Mouse (Mus musculus): ENCODE measurements around the gene Numbl. TPM values are rescaled to one million over a fixed set of nuclear protein-coding genes. Genes with fewer than 3 reads are reported as not detected.

Gene Numbl
- polyA plus RNA-seq, 1 experiment: 56.7 TPM

- H3K4me1 ChIP-seq (ENCODE audit: control insufficient read depth, insufficient read depth, low read length): peaks cover 5% of the 10 kb centered on the region
- no peaks in the 10 kb centered on the region for H3K27me3 ChIP-seq (ENCODE audit: control insufficient read depth, insufficient read depth, low read length)
- peak; percentile 41 to 63 for DNase-seq
- H3K27ac ChIP-seq (ENCODE audit: insufficient read depth, low read length): no peak overlapping the region
- WGBS: 3% methylated on average over 7 of the region's 7 CpGs
- no peak overlapping the region for H3K4me3 ChIP-seq (replicated peaks; ENCODE audit: insufficient read depth, low read depth, low read length)
- TF ChIP-seq POLR2A (IDR thresholded peaks at IDR 0.05; ENCODE audit: borderline replicate concordance, insufficient read depth, low read length) (no peak), CTCF (IDR thresholded peaks at IDR 0.05; ENCODE audit: borderline replicate concordance, insufficient read depth, low read depth, low read length) (no peak)
Measured at GRCm38 (mm10) chr7:27315958-27316357, 57.7 kb downstream of the Numbl start.

- no peak for DNase-seq
- H3K4me3 ChIP-seq (replicated peaks; ENCODE audit: insufficient read depth, low read depth, low read length): no peak overlapping the region
- peaks cover 5% of the 10 kb centered on the region for H3K4me1 ChIP-seq (ENCODE audit: control insufficient read depth, insufficient read depth, low read length)
- TF ChIP-seq CTCF (IDR thresholded peaks at IDR 0.05; ENCODE audit: borderline replicate concordance, insufficient read depth, low read depth, low read length): no peak
- TF ChIP-seq POLR2A (IDR thresholded peaks at IDR 0.05; ENCODE audit: borderline replicate concordance, insufficient read depth, low read length): no peak
- no peaks in the 10 kb centered on the region for H3K27me3 ChIP-seq (ENCODE audit: control insufficient read depth, insufficient read depth, low read length)
- no peak overlapping the region for H3K27ac ChIP-seq (ENCODE audit: insufficient read depth, low read length)
- 76% methylated on average over 22 of the region's 22 CpGs for WGBS
Measured at GRCm38 (mm10) chr7:27319411-27319810, 61.2 kb downstream of the Numbl start.

GRCm38 (mm10) chr7:27322291-27322690 lies 64.1 kb downstream of the Numbl start:
- 38% methylated on average over 13 of the region's 13 CpGs for WGBS
- no peak for DNase-seq
- no peak overlapping the region for H3K4me3 ChIP-seq (replicated peaks; ENCODE audit: insufficient read depth, low read depth, low read length)
- H3K4me1 ChIP-seq (ENCODE audit: control insufficient read depth, insufficient read depth, low read length): 0 out of 2 replicates have a peak, but pooled peaks cover 3% of the 10 kb centered on the region
- H3K27ac ChIP-seq (ENCODE audit: insufficient read depth, low read length): no peak overlapping the region
- H3K27me3 ChIP-seq (ENCODE audit: control insufficient read depth, insufficient read depth, low read length): no peaks in the 10 kb centered on the region
- TF ChIP-seq POLR2A (IDR thresholded peaks at IDR 0.05; ENCODE audit: borderline replicate concordance, insufficient read depth, low read length) (no peak), CTCF (IDR thresholded peaks at IDR 0.05; ENCODE audit: borderline replicate concordance, insufficient read depth, low read depth, low read length) (no peak)

- H3K27me3 ChIP-seq (ENCODE audit: control insufficient read depth, insufficient read depth, low read length): no peaks in the 10 kb centered on the region
- no peak for DNase-seq
- H3K4me1 ChIP-seq (ENCODE audit: control insufficient read depth, insufficient read depth, low read length): 0 out of 2 replicates have a peak, but pooled peaks cover 3% of the 10 kb centered on the region
- 77% methylated on average over 5 of the region's 5 CpGs for WGBS
- TF ChIP-seq POLR2A (IDR thresholded peaks at IDR 0.05; ENCODE audit: borderline replicate concordance, insufficient read depth, low read length): no peak
- no peak for TF ChIP-seq CTCF (IDR thresholded peaks at IDR 0.05; ENCODE audit: borderline replicate concordance, insufficient read depth, low read depth, low read length)
- no peak overlapping the region for H3K27ac ChIP-seq (ENCODE audit: insufficient read depth, low read length)
- no peak overlapping the region for H3K4me3 ChIP-seq (replicated peaks; ENCODE audit: insufficient read depth, low read depth, low read length)
Measured at GRCm38 (mm10) chr7:27323001-27323400, 64.8 kb downstream of the Numbl start.

- H3K27me3 ChIP-seq (ENCODE audit: control insufficient read depth, insufficient read depth, low read length): no peaks in the 10 kb centered on the region
- WGBS: 97% methylated on average over 11 of the region's 11 CpGs
- TF ChIP-seq POLR2A (IDR thresholded peaks at IDR 0.05; ENCODE audit: borderline replicate concordance, insufficient read depth, low read length): no peak
- no peak for TF ChIP-seq CTCF (IDR thresholded peaks at IDR 0.05; ENCODE audit: borderline replicate concordance, insufficient read depth, low read depth, low read length)
- DNase-seq: no peak
- 0 out of 2 replicates have a peak, but pooled peaks cover 3% of the 10 kb centered on the region for H3K4me1 ChIP-seq (ENCODE audit: control insufficient read depth, insufficient read depth, low read length)
- H3K27ac ChIP-seq (ENCODE audit: insufficient read depth, low read length): no peak overlapping the region
- no peak overlapping the region for H3K4me3 ChIP-seq (replicated peaks; ENCODE audit: insufficient read depth, low read depth, low read length)
Measured at GRCm38 (mm10) chr7:27324161-27324560, 65.9 kb downstream of the Numbl start.

- Histone ChIP-seq H3K27me3 (ENCODE audit: control insufficient read depth, insufficient read depth, low read length) (no peaks in the 10 kb centered on the region), H3K4me1 (ENCODE audit: control insufficient read depth, insufficient read depth, low read length) (peaks cover 7% of the 10 kb centered on the region), H3K4me3 (replicated peaks; ENCODE audit: insufficient read depth, low read depth, low read length) (no peak overlapping the region), H3K27ac (ENCODE audit: insufficient read depth, low read length) (no peak overlapping the region)
- DNase-seq: no peak
- WGBS: 47% methylated on average over 18 of the region's 20 CpGs
- TF ChIP-seq POLR2A (IDR thresholded peaks at IDR 0.05; ENCODE audit: borderline replicate concordance, insufficient read depth, low read length) (no peak), CTCF (IDR thresholded peaks at IDR 0.05; ENCODE audit: borderline replicate concordance, insufficient read depth, low read depth, low read length) (no peak)
Measured at GRCm38 (mm10) chr7:27324928-27325327, 66.7 kb downstream of the Numbl start.

GRCm38 (mm10) chr7:27325697-27326096 lies 67.5 kb downstream of the Numbl start:
- 8% methylated on average over 24 of the region's 24 CpGs for WGBS
- H3K27me3 ChIP-seq (ENCODE audit: control insufficient read depth, insufficient read depth, low read length): no peaks in the 10 kb centered on the region; the same call in 1 of the 2 replicates
- H3K4me3 ChIP-seq (replicated peaks; ENCODE audit: insufficient read depth, low read depth, low read length): peak overlapping the region; percentile 12
- peaks cover 7% of the 10 kb centered on the region for H3K4me1 ChIP-seq (ENCODE audit: control insufficient read depth, insufficient read depth, low read length)
- H3K27ac ChIP-seq (ENCODE audit: insufficient read depth, low read length): no peak overlapping the region
- no peak for TF ChIP-seq POLR2A (IDR thresholded peaks at IDR 0.05; ENCODE audit: borderline replicate concordance, insufficient read depth, low read length)
- no peak for TF ChIP-seq CTCF (IDR thresholded peaks at IDR 0.05; ENCODE audit: borderline replicate concordance, insufficient read depth, low read depth, low read length)
- peak; percentile 61 to 68 for DNase-seq

GRCm38 (mm10) chr7:27326101-27326880 lies 68.1 kb downstream of the Numbl start:
- Histone ChIP-seq H3K27me3 (ENCODE audit: control insufficient read depth, insufficient read depth, low read length) (no peaks in the 10 kb centered on the region; the same call in 1 of the 2 replicates), H3K27ac (ENCODE audit: insufficient read depth, low read length) (no peak overlapping the region), H3K4me1 (ENCODE audit: control insufficient read depth, insufficient read depth, low read length) (peaks cover 11% of the 10 kb centered on the region), H3K4me3 (replicated peaks; ENCODE audit: insufficient read depth, low read depth, low read length) (no peak overlapping the region)
- WGBS: 77% methylated on average over 34 of the region's 34 CpGs
- TF ChIP-seq CTCF (IDR thresholded peaks at IDR 0.05; ENCODE audit: borderline replicate concordance, insufficient read depth, low read depth, low read length) (no peak), POLR2A (IDR thresholded peaks at IDR 0.05; ENCODE audit: borderline replicate concordance, insufficient read depth, low read length) (no peak)
- DNase-seq: peak; percentile 65 to 75

All from cerebellum, adult 2 months (tissue).